Mouse (Mus musculus) spleen, postnatal 4 days (tissue): Measurements from ENCODE around the gene Prr5l.

Experiments
- DNase-seq, 2 experiments: peaks; one replicate each; pipeline ENCODE4 v3.0.0; 2022; ENCODE audit warnings: low spot score in 2 of 2

Gene Prr5l

GRCm38 (mm10) chr2:101722370-101723332 lies 160.2 kb downstream of the Prr5l start:
- no peak for DNase-seq

- DNase-seq = no peak
These were observed 161.0 kb downstream of the Prr5l start for GRCm38 (mm10) chr2:101721835-101722234.

- DNase-seq = no peak
These were observed 165.7 kb downstream of the Prr5l start for GRCm38 (mm10) chr2:101717162-101717561.

GRCm38 (mm10) chr2:101715650-101716323 lies 167.0 kb downstream of the Prr5l start:
- peak; percentile 49 to 83 for DNase-seq

GRCm38 (mm10) chr2:101711608-101712007 lies 171.2 kb downstream of the Prr5l start:
- no peak for DNase-seq

- no peak for DNase-seq
These were observed 176.8 kb downstream of the Prr5l start for GRCm38 (mm10) chr2:101705941-101706485.

- DNase-seq = no peak
These were observed 183.5 kb downstream of the Prr5l start for GRCm38 (mm10) chr2:101699284-101699683.

GRCm38 (mm10) chr2:101695584-101695983 lies 187.2 kb downstream of the Prr5l start:
- no peak for DNase-seq

GRCm38 (mm10) chr2:101693577-101694215 lies 189.1 kb downstream of the Prr5l start:
- DNase-seq = no peak

- DNase-seq = no peak
These were observed 189.8 kb downstream of the Prr5l start for GRCm38 (mm10) chr2:101693043-101693442.

GRCm38 (mm10) chr2:101690252-101690827 lies 192.5 kb downstream of the Prr5l start:
- no peak for DNase-seq

GRCm38 (mm10) chr2:101688011-101688410 lies 194.8 kb downstream of the Prr5l start:
- no peak for DNase-seq

- DNase-seq = no peak
These were observed 198.4 kb downstream of the Prr5l start for GRCm38 (mm10) chr2:101684421-101684820.

GRCm38 (mm10) chr2:101679164-101679784 lies 203.6 kb downstream of the Prr5l start:
- no peak for DNase-seq

- peak; percentile 87 to 95 for DNase-seq
These were observed 204.4 kb downstream of the Prr5l start, which contains the start of gene Traf6 for GRCm38 (mm10) chr2:101678236-101679021. Traf6 (plus strand) TSS chr2:101678429.

- no peak for DNase-seq
These were observed 209.3 kb downstream of the Prr5l start for GRCm38 (mm10) chr2:101673547-101673946.

- no peak for DNase-seq
These were observed 214.1 kb downstream of the Prr5l start for GRCm38 (mm10) chr2:101668751-101669150.

GRCm38 (mm10) chr2:101665703-101666092 lies 217.1 kb downstream of the Prr5l start:
- no peak for DNase-seq

- DNase-seq = peak; percentile 61 to 81
These were observed 217.6 kb downstream of the Prr5l start for GRCm38 (mm10) chr2:101665058-101665702.
